Mouse (Mus musculus) mature B cell (primary cell): ENCODE measurements around the gene Palm.

Source experiments
- in situ Hi-C: fragments of 300-500 bp; cut with MboI; formaldehyde crosslinking; loops from 2 replicates; pipeline ENCODE4 v1.14.3; 2019

Gene Palm

DNA sequence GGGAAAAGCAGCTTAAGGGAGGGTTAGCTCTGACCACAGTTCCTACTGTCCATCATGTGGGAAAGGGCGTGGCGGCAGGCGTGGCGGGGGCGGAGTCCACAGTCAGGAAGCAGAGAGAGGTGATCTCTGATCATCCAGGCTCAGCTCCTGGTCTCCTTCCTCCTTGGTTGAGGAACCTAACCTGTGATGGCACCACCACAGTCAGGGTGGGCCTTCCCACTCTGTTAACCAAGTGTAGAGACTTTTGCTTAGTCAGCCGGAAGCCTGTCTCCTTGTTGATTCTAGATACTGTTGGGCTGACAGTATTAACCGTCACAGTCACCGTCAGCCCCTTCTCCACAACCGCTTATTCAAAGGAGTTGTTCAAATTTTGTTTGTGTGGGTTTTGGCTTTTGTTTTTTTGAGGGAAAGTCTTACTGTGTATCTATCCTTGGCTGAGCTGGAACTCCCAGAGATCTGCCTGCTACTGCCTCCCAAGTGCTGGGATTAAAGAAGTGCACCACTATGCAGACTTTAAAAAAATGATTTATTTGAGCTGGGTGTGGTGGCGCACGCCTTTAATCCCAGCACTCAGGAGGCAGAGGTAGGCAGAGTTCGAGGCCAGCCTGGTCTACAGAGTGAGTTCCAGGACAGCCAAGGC is 5.0 kb downstream of the Palm start:
- in situ Hi-C loops, result no loop called here

- in situ Hi-C loops, result no loop called here
These were observed 7.1 kb downstream of the Palm start for GRCm38 (mm10) chr10:79800508-79800907.

GRCm38 (mm10) chr10:79801837-79802236 is 8.5 kb downstream of the Palm start:
- in situ Hi-C loops, result no loop called here

GRCm38 (mm10) chr10:79802331-79802971 is 9.1 kb downstream of the Palm start:
- in situ Hi-C loops, result no loop called here

DNA sequence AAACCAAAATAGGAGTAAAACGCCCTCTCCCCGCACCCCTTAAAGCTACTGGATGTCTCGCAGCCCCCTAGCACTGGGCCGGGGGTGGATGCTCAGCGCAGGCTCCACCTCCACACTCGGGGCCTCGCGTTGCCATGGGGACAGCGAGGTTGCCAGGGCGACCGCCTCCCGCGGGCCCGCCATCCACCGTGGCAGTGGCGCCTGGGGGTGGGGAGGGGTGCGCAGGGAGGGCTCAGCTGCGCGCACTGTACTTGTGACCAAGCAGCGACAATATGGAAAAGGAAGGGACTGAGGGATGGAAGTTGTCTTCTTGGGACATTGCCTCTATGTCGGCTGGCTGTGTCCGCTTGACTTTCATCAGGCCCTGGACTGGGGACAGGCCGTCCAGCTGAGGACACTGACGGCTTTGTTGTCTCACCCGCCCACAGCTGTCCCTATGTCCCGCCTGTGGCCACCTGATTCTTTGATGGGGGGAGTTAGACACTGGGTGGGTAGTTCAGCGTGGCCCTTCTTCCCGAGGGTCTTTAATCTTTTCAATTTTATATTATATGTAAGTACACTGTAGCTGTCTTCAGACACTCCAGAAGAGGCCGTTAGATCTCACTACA is 10.4 kb downstream of the Palm start:
- in situ Hi-C loops, result no loop called here

GRCm38 (mm10) chr10:79805636-79806035 is 12.3 kb downstream of the Palm start:
- in situ Hi-C loops, result no loop called here

- in situ Hi-C loops, result no loop called here
These were observed 13.0 kb downstream of the Palm start for GRCm38 (mm10) chr10:79806331-79806730.

- in situ Hi-C loops, result no loop called here
These were observed 13.6 kb downstream of the Palm start for GRCm38 (mm10) chr10:79806972-79807371.

- in situ Hi-C loops, result no loop called here
These were observed 14.5 kb downstream of the Palm start for GRCm38 (mm10) chr10:79807826-79808225.

GRCm38 (mm10) chr10:79808728-79809127 is 15.4 kb downstream of the Palm start:
- in situ Hi-C loops, result no loop called here

DNA sequence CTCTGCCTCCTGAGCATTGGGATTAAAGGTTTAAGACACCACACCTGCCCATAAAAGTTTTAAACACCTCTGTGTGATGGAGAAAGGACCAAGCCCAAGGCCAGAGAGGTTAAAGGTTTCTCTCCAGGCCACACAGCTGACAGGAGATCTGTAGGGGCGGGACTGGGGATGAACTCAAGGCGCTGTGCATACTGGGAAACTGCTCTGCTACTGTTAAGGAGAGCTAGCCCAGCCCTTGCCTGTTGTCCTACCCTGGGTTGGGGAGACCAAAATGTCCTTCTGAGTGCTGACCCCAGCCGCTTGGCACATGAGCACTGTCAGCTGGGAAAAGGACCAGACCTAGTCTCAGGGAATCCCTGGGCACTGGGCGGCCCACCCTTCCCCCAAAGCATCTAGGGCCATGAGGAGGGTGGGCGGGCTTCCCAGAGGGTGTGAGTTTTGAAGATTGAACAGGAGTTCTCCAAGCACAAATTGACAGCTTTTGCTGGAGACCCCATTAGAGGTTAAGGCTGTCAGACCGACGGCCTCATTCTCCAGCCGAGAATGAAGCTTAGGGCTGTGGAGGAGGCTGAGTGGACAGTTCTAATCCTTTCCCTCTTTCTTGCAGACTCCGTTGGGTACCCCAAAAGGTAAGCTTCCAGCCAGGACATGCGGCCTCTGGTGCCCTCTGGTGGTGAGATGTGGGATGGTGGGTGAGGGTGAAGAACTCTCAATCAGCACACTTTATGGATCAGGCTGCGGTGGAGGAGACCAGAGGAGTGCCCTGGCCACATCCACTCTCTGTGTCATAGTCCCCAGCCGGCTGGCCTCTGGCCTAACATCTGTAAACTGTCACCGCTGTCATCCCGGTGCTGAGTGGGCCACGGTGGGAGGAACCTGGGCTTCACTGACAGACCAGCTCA is 18.6 kb downstream of the Palm start:
- in situ Hi-C loops, result no loop called here

- in situ Hi-C loops, result no loop called here
These were observed 21.0 kb downstream of the Palm start for GRCm38 (mm10) chr10:79814271-79814842.

DNA sequence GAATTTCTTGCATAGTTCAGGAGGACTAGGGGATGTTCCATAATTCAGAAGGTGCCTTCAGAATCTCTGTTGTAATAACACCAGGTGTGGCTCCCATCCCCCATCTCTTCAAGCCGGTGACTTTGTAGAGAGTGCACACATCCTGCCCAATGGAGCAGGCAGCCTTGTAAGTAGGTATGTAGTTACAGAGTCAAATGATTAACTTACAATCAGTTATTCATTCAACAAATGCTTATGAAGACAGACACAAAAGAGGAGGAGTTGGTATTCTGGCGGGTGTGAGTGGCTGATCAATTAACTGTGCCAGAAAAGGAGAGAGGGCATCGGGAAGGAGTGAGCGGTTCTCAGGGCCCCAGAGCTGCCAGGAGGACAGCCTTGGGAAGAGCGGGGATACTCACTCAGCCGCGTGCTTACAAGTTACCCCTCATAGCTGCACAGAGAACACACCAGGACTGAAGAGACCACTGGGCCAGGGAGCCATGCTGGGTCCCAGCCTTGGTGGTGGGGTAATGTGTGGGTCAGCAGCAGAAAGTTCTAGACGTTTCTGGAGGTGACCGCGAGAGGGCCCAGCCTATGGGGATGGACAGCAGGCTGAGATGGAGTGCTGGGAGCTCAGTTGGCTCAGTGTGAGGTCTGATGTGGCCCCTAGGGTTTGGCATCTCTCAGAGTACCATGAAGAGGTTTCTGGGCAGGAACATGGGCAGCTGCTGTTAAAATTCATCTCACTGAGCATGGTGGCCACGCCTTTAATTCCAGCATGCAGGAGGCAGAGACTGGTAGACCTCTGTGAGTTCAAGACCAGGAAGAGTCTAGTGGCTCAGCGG is 22.5 kb downstream of the Palm start:
- in situ Hi-C loops, result no loop called here

DNA sequence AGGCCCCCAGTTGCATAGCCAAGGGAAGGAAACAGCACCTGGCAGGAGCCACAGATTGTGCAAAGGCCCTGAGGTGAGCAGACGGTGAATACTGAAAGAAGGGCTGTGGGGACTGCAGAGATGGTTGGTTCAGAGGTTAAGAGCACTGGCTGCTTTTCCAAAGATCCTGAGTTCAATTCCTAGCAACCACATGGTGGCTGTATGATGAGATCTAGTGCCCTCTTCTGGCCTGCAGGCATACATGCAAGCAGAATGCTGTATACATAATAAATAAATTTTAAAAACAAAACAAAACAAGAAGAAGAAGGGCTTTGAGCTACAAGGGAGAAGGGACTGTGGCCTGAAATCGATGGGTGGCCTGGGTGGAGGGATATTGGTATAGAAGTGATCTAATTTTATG is 23.7 kb downstream of the Palm start:
- in situ Hi-C loops, result no loop called here

DNA sequence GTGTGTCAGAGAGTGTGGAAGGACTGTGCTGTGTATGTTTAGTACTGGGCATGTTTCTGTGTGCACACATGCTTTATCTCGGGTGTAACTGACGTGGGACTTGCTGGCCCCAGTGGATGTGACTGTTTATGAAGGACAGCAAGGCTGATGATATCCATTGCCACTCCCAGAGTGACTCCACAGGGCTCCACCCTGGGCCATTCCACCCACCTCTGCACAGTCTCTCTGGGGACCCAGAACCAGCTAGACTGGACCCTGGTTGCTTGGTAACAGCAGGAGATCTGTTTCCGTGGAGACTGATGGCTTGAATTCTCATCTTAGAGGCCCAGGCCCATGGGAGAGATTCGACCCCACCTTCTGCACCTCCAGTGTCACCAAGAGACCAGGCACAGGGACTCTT is 24.9 kb downstream of the Palm start:
- in situ Hi-C loops, result no loop called here

- in situ Hi-C loops, result no loop called here
These were observed 26.2 kb downstream of the Palm start for GRCm38 (mm10) chr10:79819606-79820005.

- in situ Hi-C loops, result no loop called here
These were observed 26.9 kb downstream of the Palm start for GRCm38 (mm10) chr10:79820277-79820676.

DNA sequence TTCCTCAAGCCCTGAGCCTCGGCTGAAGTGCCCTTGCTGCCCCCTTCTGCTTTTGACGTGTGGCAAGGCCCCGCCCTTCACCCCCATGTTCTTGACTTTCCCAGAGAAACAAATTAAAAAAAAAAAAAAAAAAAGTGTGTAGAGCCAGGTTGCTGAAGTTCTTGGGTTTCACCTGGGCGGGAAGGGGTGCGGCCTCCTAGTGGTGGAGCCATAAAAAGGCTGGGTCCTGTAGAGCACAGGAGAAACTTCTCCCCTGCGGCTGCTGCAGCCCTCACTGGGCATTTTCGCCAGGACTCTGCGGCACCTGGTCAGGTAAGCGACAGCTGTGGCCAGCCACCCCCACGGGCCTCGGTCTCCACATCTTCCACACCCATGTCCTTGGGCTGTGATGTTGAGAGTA is 27.4 kb downstream of the Palm start, which contains the start of gene Misp:
Gene Misp (plus strand): TSS at position 208 of the 400 bp plus-strand sequence.
- in situ Hi-C loops, result no loop called here

DNA sequence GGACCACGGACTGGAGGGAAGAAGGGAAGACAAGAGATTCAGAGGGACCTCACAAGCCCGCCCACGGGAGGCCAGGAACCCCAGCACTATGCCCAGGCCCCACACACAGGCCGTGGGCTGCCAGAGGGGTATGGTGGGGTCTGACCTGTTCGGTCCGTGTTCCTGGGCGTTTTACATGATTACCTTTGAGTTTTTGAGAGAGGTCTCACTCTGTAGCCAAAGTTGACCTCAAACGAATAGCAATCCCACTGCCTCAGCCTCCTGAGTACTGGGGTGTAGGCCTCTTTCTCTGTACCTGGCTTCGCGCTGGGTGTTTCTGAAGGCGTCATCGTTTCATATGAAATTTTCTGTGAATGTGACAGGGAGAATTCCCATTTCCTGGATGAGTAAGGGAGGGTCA is 28.4 kb downstream of the Palm start:
- in situ Hi-C loops, result no loop called here

- in situ Hi-C loops, result no loop called here
These were observed 29.0 kb downstream of the Palm start for GRCm38 (mm10) chr10:79822372-79822771.

DNA sequence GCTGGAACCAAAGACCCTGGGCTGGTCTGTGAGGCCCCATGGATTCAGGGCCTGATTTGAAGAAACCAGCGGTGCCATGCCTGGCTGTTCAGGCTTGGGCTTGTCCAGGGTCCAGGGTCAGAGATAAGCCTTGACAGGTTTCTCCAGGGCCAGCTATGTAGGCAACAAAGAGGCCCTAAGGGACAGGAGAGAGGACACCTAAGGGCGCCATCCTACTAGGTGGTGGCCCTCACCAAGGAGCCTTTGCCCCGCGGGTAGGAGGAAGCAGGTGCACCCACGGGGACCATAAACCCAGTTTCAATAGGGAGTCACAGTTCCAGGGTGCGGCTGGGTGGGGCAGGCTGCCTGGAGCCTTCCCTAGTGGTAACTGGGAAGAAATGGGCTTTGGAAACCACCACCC is 29.6 kb downstream of the Palm start:
- in situ Hi-C loops, result no loop called here
